Mouse (Mus musculus) stomach, postnatal 0 days (tissue): ENCODE results near the gene Rnf216.

ENCODE experiments used
- CTCF ChIP-seq: IDR thresholded peaks from 2 replicates; pipeline ENCODE4 v1.5.1; 2016; ENCODE audit warnings: antibody characterized with exemption, low read depth, mild to moderate bottlenecking, moderate library complexity
- EP300 ChIP-seq: optimal IDR thresholded peaks from 2 replicates; pipeline ENCODE3; 2016; ENCODE audit warnings: antibody characterized with exemption

- TF ChIP-seq CTCF (no peak), EP300 (no peak)
Measured at GRCm38 (mm10) chr5:142961881-142962443, 150.8 kb downstream of the Rnf216 start.
